Comparison of ENCODE assay signal across 7 mouse cellular contexts in the genomic region with DNA sequence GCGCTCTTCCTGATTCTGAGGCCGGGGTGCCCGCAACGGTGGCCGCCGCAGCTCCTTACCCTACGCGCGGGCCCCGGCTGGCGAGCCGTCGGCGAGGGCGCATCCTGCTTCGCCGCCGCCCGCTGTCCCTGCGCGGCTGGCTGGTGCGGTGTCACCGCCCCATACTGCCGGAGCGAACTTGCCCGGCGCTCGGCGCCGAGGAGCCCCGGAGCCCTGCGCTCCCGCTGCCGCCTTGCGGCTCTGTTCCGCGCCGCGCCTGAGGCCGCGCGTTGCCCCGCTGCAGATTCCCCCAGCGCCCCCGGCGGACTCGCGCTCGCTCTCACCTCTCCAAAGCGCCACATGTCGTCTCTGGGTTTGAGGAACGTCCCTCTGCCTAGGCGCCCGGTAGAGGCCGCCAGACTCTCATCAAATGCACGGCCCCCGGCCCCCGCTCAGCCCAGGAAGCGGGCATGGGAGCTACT. TPM values are rescaled to one million over a fixed set of nuclear protein-coding genes. Genes with fewer than 3 reads are reported as not detected.
DNase-seq lines count a peak whose midpoint lies in the region; ATAC-seq and TF ChIP-seq lines count a peak whose summit lies in the region.

A gene (minus strand): TSS at position 379 of the 461 bp plus-strand sequence.

- ATAC-seq in lung, embryonic 15.5 days (ENCODE audit: borderline replicate concordance, extremely low read depth, low FRiP score, low TSS enrichment), result peak; percentile 27; the same call in 1 of the 2 replicates
- peak; percentile 29; the same call in 1 of the 2 replicates for ATAC-seq in embryonic facial prominence, embryonic 15.5 days (ENCODE audit: insufficient number of reproducible peaks, low FRiP score, low TSS enrichment, low read depth)
- peak; percentile 88 for ATAC-seq in hindbrain, embryonic 16.5 days
- no peak for ATAC-seq in limb, embryonic 15.5 days (ENCODE audit: insufficient number of reproducible peaks, low FRiP score, low TSS enrichment, low read depth)
- ATAC-seq in lung, postnatal 0 days, result no peak

- no peaks in the 10 kb centered on the region; the same call in 1 of the 2 replicates for H3K4me1 ChIP-seq in lung, embryonic 15.5 days
- H3K4me1 ChIP-seq in embryonic facial prominence, embryonic 15.5 days, result peaks cover 12% of the 10 kb centered on the region
- peaks cover 3% of the 10 kb centered on the region; the same call in 1 of the 2 replicates for H3K4me1 ChIP-seq in hindbrain, embryonic 16.5 days (ENCODE audit: control insufficient read depth, insufficient read depth, low read depth, low read length)
- H3K4me1 ChIP-seq in limb, embryonic 15.5 days, result peaks cover 12% of the 10 kb centered on the region
- no peaks in the 10 kb centered on the region for H3K4me1 ChIP-seq in lung, postnatal 0 days (ENCODE audit: insufficient read depth, low read depth, low read length)

- no peaks in the 10 kb centered on the region for H3K36me3 ChIP-seq in lung, embryonic 15.5 days
- no peaks in the 10 kb centered on the region for H3K36me3 ChIP-seq in embryonic facial prominence, embryonic 15.5 days
- H3K36me3 ChIP-seq in hindbrain, embryonic 16.5 days (ENCODE audit: control insufficient read depth, insufficient read depth, low read length), result no peaks in the 10 kb centered on the region
- H3K36me3 ChIP-seq in limb, embryonic 15.5 days, result no peaks in the 10 kb centered on the region
- no peaks in the 10 kb centered on the region for H3K36me3 ChIP-seq in lung, postnatal 0 days (ENCODE audit: insufficient read depth, low read length)

- no peak for TF ChIP-seq EP300 in lung, postnatal 0 days (IDR thresholded peaks at IDR 0.05)

- H3K4me3 ChIP-seq in lung, embryonic 15.5 days, result peak within 1 kb of the TSS; percentile 23
- peak within 1 kb of the TSS; percentile 42 for H3K4me3 ChIP-seq in embryonic facial prominence, embryonic 15.5 days (replicated peaks)
- peak within 1 kb of the TSS; percentile 73 for H3K4me3 ChIP-seq in hindbrain, embryonic 16.5 days (ENCODE audit: low read length)
- H3K4me3 ChIP-seq in limb, embryonic 15.5 days, result peak within 1 kb of the TSS; percentile 37
- H3K4me3 ChIP-seq in lung, postnatal 0 days (ENCODE audit: low read depth, low read length), result no peak within 1 kb of the TSS

- H3K27me3 ChIP-seq in lung, embryonic 15.5 days, result peaks cover 53% of the 10 kb centered on the region
- H3K27me3 ChIP-seq in embryonic facial prominence, embryonic 15.5 days, result peaks cover 56% of the 10 kb centered on the region
- H3K27me3 ChIP-seq in hindbrain, embryonic 16.5 days (replicated peaks; ENCODE audit: control insufficient read depth, insufficient read depth, low read length), result peaks cover 5% of the 10 kb centered on the region; the same call in 1 of the 2 replicates
- H3K27me3 ChIP-seq in limb, embryonic 15.5 days, result peaks cover 54% of the 10 kb centered on the region
- peaks cover 12% of the 10 kb centered on the region for H3K27me3 ChIP-seq in lung, postnatal 0 days (replicated peaks; ENCODE audit: insufficient read depth, low read length)

- no peak within 1 kb of the TSS for H3K27ac ChIP-seq in lung, embryonic 15.5 days
- no peak within 1 kb of the TSS for H3K27ac ChIP-seq in embryonic facial prominence, embryonic 15.5 days (replicated peaks)
- peak within 1 kb of the TSS; percentile 71 for H3K27ac ChIP-seq in hindbrain, embryonic 16.5 days (ENCODE audit: low read depth, low read length)
- no peak within 1 kb of the TSS for H3K27ac ChIP-seq in limb, embryonic 15.5 days
- no peak within 1 kb of the TSS for H3K27ac ChIP-seq in lung, postnatal 0 days (ENCODE audit: low read length)

- WGBS in lung, embryonic 15.5 days, result under 1% methylated on average over 49 of the region's 59 CpGs
- WGBS in embryonic facial prominence, embryonic 15.5 days, result under 1% methylated on average over 59 of the region's 59 CpGs
- WGBS in hindbrain, embryonic 16.5 days, result under 1% methylated on average over 59 of the region's 59 CpGs
- 1% methylated on average over 58 of the region's 59 CpGs for WGBS in limb, embryonic 15.5 days
- under 1% methylated on average over 50 of the region's 59 CpGs for WGBS in lung, postnatal 0 days

- H3K9ac ChIP-seq in lung, embryonic 15.5 days, result no peak within 1 kb of the TSS
- no peak within 1 kb of the TSS for H3K9ac ChIP-seq in embryonic facial prominence, embryonic 15.5 days
- peak within 1 kb of the TSS; percentile 78 for H3K9ac ChIP-seq in hindbrain, embryonic 16.5 days (ENCODE audit: low read depth, low read length)
- H3K9ac ChIP-seq in limb, embryonic 15.5 days, result no peak within 1 kb of the TSS
- no peak within 1 kb of the TSS for H3K9ac ChIP-seq in lung, postnatal 0 days (replicated peaks; ENCODE audit: low read depth)

- no peak for DNase-seq in lung, postnatal 14 days
- DNase-seq in right cerebral cortex, postnatal 36 days (ENCODE audit: low spot score in 2 of 2), result peak; percentile 63 to 64
- no peak for DNase-seq in lung, postnatal 0 days (ENCODE audit: low spot score)

- TF ChIP-seq CTCF in lung, postnatal 0 days (IDR thresholded peaks at IDR 0.05), result no peak

- H3K9me3 ChIP-seq in lung, embryonic 15.5 days, result no peaks in the 10 kb centered on the region
- no peaks in the 10 kb centered on the region for H3K9me3 ChIP-seq in embryonic facial prominence, embryonic 15.5 days (replicated peaks)
- no peaks in the 10 kb centered on the region for H3K9me3 ChIP-seq in hindbrain, embryonic 16.5 days (ENCODE audit: control insufficient read depth, low read length)
- H3K9me3 ChIP-seq in limb, embryonic 15.5 days, result no peaks in the 10 kb centered on the region
- H3K9me3 ChIP-seq in lung, postnatal 0 days (ENCODE audit: low read length), result no peaks in the 10 kb centered on the region

- peak within 1 kb of the TSS; percentile 52 for H3K4me2 ChIP-seq in lung, embryonic 15.5 days
- peak within 1 kb of the TSS; percentile 69 for H3K4me2 ChIP-seq in embryonic facial prominence, embryonic 15.5 days (replicated peaks)
- peak within 1 kb of the TSS; percentile 74 for H3K4me2 ChIP-seq in hindbrain, embryonic 16.5 days (ENCODE audit: low read length)
- peak within 1 kb of the TSS; percentile 64 for H3K4me2 ChIP-seq in limb, embryonic 15.5 days
- H3K4me2 ChIP-seq in lung, postnatal 0 days (replicated peaks; ENCODE audit: low read depth, low read length), result no peak within 1 kb of the TSS

RNA-seq across cellular contexts. Expression of the gene that starts here (rescaled TPM):
- polyA plus RNA-seq in lung, embryonic 15.5 days (2015; fragmentation: Nextera tagmentation; extraction: Ambion mirVana), result 0.06 TPM in 1 of 2 replicates, not detected in the other
- 0.93 and 1.5 TPM in 2 replicates for polyA plus RNA-seq in embryonic facial prominence, embryonic 15.5 days (2015; fragmentation: Nextera tagmentation; extraction: Ambion mirVana)
- polyA plus RNA-seq in hindbrain, embryonic 16.5 days (2015; fragmentation: Nextera tagmentation; extraction: Ambion mirVana), result 62.5 and 78.3 TPM in 2 replicates
- 0.30 and 0.32 TPM in 2 replicates for polyA plus RNA-seq in limb, embryonic 15.5 days (2015; fragmentation: Nextera tagmentation; extraction: Ambion mirVana)
- not detected in 2 replicates for polyA plus RNA-seq in lung, postnatal 0 days (2015; fragmentation: Nextera tagmentation; extraction: Ambion mirVana)

Comparison
In these comparisons a context has a peak if more than half of its experiments do, and no peak if none do; other contexts are left out.
1. RNA of the gene that starts here (polyA plus RNA-seq): 62.5 to 78.3 TPM in hindbrain, embryonic 16.5 days; 0.93 to 1.5 TPM in embryonic facial prominence, embryonic 15.5 days, 0.30 to 0.32 TPM in limb, embryonic 15.5 days, 0.06 TPM in lung, embryonic 15.5 days and not detected in lung, postnatal 0 days; every median in the first group is over 10 times any median in the second.
2. Peak in ATAC-seq, H3K4me3 ChIP-seq and H3K4me2 ChIP-seq in lung, embryonic 15.5 days; RNA of the gene not detected or under 1 TPM.
3. ATAC-seq: peak in embryonic facial prominence, embryonic 15.5 days (single experiment) and hindbrain, embryonic 16.5 days (single experiment); none in limb, embryonic 15.5 days (single experiment) and lung, postnatal 0 days (single experiment).
4. DNase-seq: peak in right cerebral cortex, postnatal 36 days (2 of 2); none in lung, postnatal 14 days (single experiment) and lung, postnatal 0 days (single experiment).